Mouse (Mus musculus): ENCODE measurements around the gene Dnajc15. TPM values are rescaled to one million over a fixed set of nuclear protein-coding genes. Genes with fewer than 3 reads are reported as not detected.

The Dnajc15 gene
- polyA plus RNA-seq, 1 experiment = 39.7 TPM

DNA sequence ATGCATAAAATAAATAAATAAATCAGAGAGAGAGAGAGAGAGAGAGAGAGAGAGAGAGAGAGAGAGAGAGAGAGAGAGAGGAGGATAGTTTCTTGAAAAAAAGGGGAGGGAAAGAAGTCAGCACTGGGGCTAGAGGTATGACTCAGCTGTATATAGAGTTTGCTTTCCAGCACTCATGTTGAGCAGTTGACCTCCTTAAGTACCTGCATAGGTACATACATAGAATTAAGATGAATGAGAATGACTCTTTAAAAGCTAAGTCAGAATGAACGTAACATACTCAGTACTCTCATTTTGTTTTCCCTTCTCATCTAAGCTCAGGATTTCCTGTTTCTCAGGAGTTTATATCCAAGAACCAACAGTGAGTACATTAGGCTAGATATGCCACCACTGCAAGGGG lies 62.0 kb downstream of the Dnajc15 start:
- no peaks in the 10 kb centered on the region for H3K27me3 ChIP-seq (ENCODE audit: control insufficient read depth, insufficient read depth, low read length)
- H3K27ac ChIP-seq (ENCODE audit: insufficient read depth, low read length) = no peak overlapping the region
- H3K4me1 ChIP-seq (ENCODE audit: control insufficient read depth, insufficient read depth, low read length) = no peaks in the 10 kb centered on the region; the same call in 1 of the 2 replicates
- DNase-seq = no peak
- no peak overlapping the region for H3K4me3 ChIP-seq (replicated peaks; ENCODE audit: insufficient read depth, low read depth, low read length)
- 95% methylated on average over 1 of the region's 1 CpGs for WGBS
- TF ChIP-seq POLR2A (IDR thresholded peaks at IDR 0.05; ENCODE audit: borderline replicate concordance, insufficient read depth, low read length) = no peak
- no peak for TF ChIP-seq CTCF (IDR thresholded peaks at IDR 0.05; ENCODE audit: borderline replicate concordance, insufficient read depth, low read depth, low read length)

DNA sequence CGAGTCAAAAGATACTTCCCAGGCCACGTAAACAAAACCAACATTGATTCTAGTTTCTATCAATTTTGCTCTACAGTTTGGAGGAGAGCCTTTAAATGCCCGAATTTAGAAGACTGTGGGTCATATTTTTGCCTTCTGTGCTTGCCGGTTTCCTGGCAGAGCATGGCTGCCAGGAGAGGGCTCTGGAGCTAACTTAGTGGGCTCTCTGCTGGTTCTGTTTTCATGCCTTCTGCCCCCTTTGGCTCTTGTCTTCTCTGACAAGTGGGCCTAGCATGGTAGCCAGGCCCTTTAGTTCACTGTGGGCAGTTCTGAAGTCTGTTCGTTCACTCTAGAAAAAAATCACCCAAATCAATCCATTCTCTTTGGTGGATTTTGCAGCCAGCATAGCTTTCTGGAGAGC lies 63.5 kb downstream of the Dnajc15 start:
- no peak for TF ChIP-seq CTCF (IDR thresholded peaks at IDR 0.05; ENCODE audit: borderline replicate concordance, insufficient read depth, low read depth, low read length)
- peak in 1 of 2 experiments; percentile 16 for DNase-seq
- WGBS = 60% methylated on average over 5 of the region's 5 CpGs
- no peaks in the 10 kb centered on the region for H3K27me3 ChIP-seq (ENCODE audit: control insufficient read depth, insufficient read depth, low read length)
- no peak overlapping the region for H3K4me3 ChIP-seq (replicated peaks; ENCODE audit: insufficient read depth, low read depth, low read length)
- no peaks in the 10 kb centered on the region; the same call in 1 of the 2 replicates for H3K4me1 ChIP-seq (ENCODE audit: control insufficient read depth, insufficient read depth, low read length)
- no peak overlapping the region for H3K27ac ChIP-seq (ENCODE audit: insufficient read depth, low read length)

DNA sequence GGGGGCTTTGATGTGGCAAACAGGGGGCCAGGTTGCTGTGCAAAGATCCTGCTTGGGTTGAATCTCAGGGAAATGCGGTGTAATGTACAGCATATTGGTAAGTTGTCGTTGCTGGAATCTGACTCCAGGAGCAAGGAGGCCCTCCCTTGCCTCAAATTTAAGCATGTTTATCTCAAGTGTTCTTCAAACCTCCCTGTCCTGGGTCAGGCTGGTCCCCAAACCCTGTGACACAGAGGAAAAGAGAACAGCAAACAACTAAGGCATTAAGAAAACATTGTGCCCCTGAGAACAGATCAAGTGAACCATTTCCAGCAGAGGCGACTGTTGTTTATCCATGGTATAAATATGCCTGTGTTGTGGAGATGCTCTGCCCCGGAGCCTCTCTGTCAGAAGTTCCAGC lies 67.1 kb downstream of the Dnajc15 start:
- no peak for DNase-seq

DNA sequence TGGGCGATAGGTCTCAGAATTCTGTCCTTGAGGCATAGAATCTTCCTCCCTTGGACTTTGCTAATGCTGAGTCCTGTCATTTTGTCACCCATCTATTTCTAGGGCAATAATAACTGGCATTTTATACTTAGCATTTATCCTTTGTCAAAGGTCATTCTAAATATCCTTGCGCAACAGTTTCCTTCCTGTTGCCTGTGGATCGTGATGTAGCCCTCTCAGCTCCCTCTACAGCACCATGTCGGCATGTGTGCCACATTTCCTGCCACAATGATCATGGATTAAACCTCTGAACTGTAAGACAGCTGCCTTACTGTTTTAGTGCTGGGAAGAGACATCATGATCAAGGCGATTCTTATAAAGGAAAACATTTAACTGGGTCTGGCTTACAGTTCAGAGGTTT lies 68.6 kb downstream of the Dnajc15 start:
- 89% methylated on average over 5 of the region's 5 CpGs for WGBS

More for the DNA sequence above, 67.1 kb downstream of the Dnajc15 start:
- no peaks in the 10 kb centered on the region for H3K27me3 ChIP-seq (ENCODE audit: control insufficient read depth, insufficient read depth, low read length)
- no peak overlapping the region for H3K27ac ChIP-seq (ENCODE audit: insufficient read depth, low read length)
- TF ChIP-seq CTCF (IDR thresholded peaks at IDR 0.05; ENCODE audit: borderline replicate concordance, insufficient read depth, low read depth, low read length) (no peak), POLR2A (IDR thresholded peaks at IDR 0.05; ENCODE audit: borderline replicate concordance, insufficient read depth, low read length) (no peak)
- H3K4me3 ChIP-seq (replicated peaks; ENCODE audit: insufficient read depth, low read depth, low read length) = no peak overlapping the region
- H3K4me1 ChIP-seq (ENCODE audit: control insufficient read depth, insufficient read depth, low read length) = no peaks in the 10 kb centered on the region
- 92% methylated on average over 4 of the region's 4 CpGs for WGBS

DNA sequence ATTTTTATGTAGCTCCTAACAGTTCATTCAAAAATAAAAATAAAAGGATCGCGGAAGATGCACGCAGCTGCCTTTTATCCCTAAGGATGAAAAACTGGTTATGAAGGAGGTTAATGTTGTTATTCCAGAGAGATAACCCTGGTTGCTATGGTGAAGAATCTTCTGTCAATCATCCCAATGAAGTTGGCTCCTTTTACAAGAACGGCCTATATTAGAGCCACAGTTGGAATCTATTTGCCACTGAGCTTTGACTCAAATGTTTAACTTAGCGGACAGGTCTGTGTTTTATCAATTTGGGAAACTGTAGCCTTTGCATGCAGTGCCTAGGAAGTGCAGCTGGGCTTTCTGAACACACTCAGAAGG lies 72.7 kb downstream of the Dnajc15 start:
- no peak for DNase-seq
- no peak for TF ChIP-seq CTCF (IDR thresholded peaks at IDR 0.05; ENCODE audit: borderline replicate concordance, insufficient read depth, low read depth, low read length)
- 43% methylated on average over 5 of the region's 5 CpGs for WGBS

More for the DNA sequence above, 68.6 kb downstream of the Dnajc15 start:
- no peak for TF ChIP-seq CTCF (IDR thresholded peaks at IDR 0.05; ENCODE audit: borderline replicate concordance, insufficient read depth, low read depth, low read length)
- no peak for TF ChIP-seq POLR2A (IDR thresholded peaks at IDR 0.05; ENCODE audit: borderline replicate concordance, insufficient read depth, low read length)
- Histone ChIP-seq H3K27me3 (ENCODE audit: control insufficient read depth, insufficient read depth, low read length) (no peaks in the 10 kb centered on the region), H3K27ac (ENCODE audit: insufficient read depth, low read length) (no peak overlapping the region), H3K4me1 (ENCODE audit: control insufficient read depth, insufficient read depth, low read length) (no peaks in the 10 kb centered on the region; the same call in 1 of the 2 replicates), H3K4me3 (replicated peaks; ENCODE audit: insufficient read depth, low read depth, low read length) (no peak overlapping the region)
- DNase-seq = no peak

DNA sequence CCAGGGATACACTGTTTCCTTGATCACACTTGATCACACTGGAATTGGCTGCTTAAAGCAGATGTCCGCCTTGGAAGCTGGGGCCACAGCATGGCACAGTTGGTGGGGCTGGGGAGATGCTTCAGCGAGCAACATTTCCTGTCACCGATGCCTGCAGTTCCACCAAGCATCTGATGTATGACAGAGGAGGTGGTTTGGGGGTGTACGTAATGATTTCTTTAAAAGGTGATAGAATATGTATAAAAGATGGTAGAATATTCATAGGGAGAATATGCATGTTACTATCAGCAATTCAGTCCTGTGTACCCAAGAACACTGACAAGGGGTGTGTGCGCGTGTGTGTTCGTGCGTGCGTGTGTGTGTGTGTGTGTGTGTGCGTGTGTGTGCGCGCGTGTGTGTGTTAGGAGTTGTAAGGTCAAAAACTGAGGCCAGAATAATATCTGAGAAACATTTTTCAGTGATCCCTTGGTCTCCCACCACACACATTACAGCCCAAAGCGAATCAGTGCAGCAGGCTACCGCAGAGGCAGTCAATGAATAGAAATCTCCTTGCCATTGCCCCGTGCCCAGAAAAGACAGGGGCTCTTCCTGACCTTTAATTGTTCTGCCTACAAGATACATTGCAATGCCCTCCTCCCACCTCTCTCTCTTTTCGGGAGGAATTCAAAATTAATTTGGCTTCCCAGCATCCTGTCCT lies 73.2 kb downstream of the Dnajc15 start:
- TF ChIP-seq POLR2A (IDR thresholded peaks at IDR 0.05; ENCODE audit: borderline replicate concordance, insufficient read depth, low read length) (no peak), CTCF (IDR thresholded peaks at IDR 0.05; ENCODE audit: borderline replicate concordance, insufficient read depth, low read depth, low read length) (no peak)
- no peaks in the 10 kb centered on the region for H3K27me3 ChIP-seq (ENCODE audit: control insufficient read depth, insufficient read depth, low read length)
- H3K4me3 ChIP-seq (replicated peaks; ENCODE audit: insufficient read depth, low read depth, low read length) = no peak overlapping the region
- WGBS = 64% methylated on average over 17 of the region's 17 CpGs
- no peaks in the 10 kb centered on the region; the same call in 1 of the 2 replicates for H3K4me1 ChIP-seq (ENCODE audit: control insufficient read depth, insufficient read depth, low read length)
- H3K27ac ChIP-seq (ENCODE audit: insufficient read depth, low read length) = no peak overlapping the region
- DNase-seq = no peak

More for the DNA sequence above, 72.7 kb downstream of the Dnajc15 start:
- no peak overlapping the region for H3K4me3 ChIP-seq (replicated peaks; ENCODE audit: insufficient read depth, low read depth, low read length)
- no peaks in the 10 kb centered on the region; the same call in 1 of the 2 replicates for H3K4me1 ChIP-seq (ENCODE audit: control insufficient read depth, insufficient read depth, low read length)
- no peak overlapping the region for H3K27ac ChIP-seq (ENCODE audit: insufficient read depth, low read length)
- no peaks in the 10 kb centered on the region for H3K27me3 ChIP-seq (ENCODE audit: control insufficient read depth, insufficient read depth, low read length)

DNA sequence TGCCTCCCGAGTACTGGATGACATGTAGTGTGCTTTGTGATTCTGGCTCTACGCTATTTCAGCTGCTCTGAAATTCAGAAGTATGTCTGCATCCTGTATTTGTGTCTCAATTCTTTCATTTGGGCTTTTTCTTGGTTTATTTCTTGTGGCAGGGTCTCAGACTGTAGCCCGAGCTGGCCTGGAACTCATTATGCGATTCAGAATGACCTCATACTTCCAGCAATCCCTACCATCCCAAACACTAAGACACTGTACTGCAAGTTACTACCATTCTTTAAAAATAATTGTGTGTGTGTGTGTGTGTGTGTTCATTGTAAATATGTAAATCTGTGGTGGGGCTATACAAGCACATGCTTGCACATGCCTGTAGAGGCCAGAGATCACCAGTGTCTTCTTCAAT lies 78.4 kb downstream of the Dnajc15 start:
- Histone ChIP-seq H3K27me3 (ENCODE audit: control insufficient read depth, insufficient read depth, low read length) (no peaks in the 10 kb centered on the region), H3K4me1 (ENCODE audit: control insufficient read depth, insufficient read depth, low read length) (no peaks in the 10 kb centered on the region), H3K4me3 (replicated peaks; ENCODE audit: insufficient read depth, low read depth, low read length) (no peak overlapping the region), H3K27ac (ENCODE audit: insufficient read depth, low read length) (no peak overlapping the region)
- no peak for DNase-seq
- 82% methylated on average over 4 of the region's 4 CpGs for WGBS
- TF ChIP-seq POLR2A (IDR thresholded peaks at IDR 0.05; ENCODE audit: borderline replicate concordance, insufficient read depth, low read length) (no peak), CTCF (IDR thresholded peaks at IDR 0.05; ENCODE audit: borderline replicate concordance, insufficient read depth, low read depth, low read length) (no peak)

DNA sequence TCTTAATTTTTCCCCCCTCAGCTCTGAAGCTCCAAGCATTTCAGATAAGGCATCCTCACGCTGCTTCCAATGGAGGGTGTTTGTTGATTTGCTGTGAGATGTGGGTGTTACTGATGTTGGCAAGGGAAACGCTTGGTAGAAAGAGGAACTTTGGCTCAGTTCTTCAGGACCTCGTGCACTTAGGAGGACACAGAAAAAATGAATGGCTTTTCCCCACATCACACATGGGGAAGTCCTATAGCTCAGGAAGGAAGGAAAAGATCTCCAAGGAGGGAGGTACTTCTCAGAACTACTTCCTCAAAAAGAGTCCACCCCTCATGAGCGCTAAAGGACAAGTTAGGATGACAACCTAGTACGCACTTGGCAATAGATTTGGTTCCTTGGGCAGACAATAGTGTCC lies 79.7 kb downstream of the Dnajc15 start:
- H3K4me3 ChIP-seq (replicated peaks; ENCODE audit: insufficient read depth, low read depth, low read length) = no peak overlapping the region
- TF ChIP-seq CTCF (IDR thresholded peaks at IDR 0.05; ENCODE audit: borderline replicate concordance, insufficient read depth, low read depth, low read length) (no peak), POLR2A (IDR thresholded peaks at IDR 0.05; ENCODE audit: borderline replicate concordance, insufficient read depth, low read length) (no peak)
- no peaks in the 10 kb centered on the region for H3K4me1 ChIP-seq (ENCODE audit: control insufficient read depth, insufficient read depth, low read length)
- WGBS = 76% methylated on average over 5 of the region's 5 CpGs
- no peaks in the 10 kb centered on the region for H3K27me3 ChIP-seq (ENCODE audit: control insufficient read depth, insufficient read depth, low read length)
- DNase-seq = no peak
- H3K27ac ChIP-seq (ENCODE audit: insufficient read depth, low read length) = no peak overlapping the region
